Mouse (Mus musculus) stomach, postnatal 0 days (tissue): Measurements from ENCODE around the gene Mb. TPM values are rescaled to one million over a fixed set of nuclear protein-coding genes. Genes with fewer than 3 reads are reported as not detected.
A peak's percentile ranks its signal among the peaks of the same experiment; 100 is the strongest.

Experiments used
- ATAC-seq: fragments of 200-750 bp; cut with Nextera tagmentation; 2 replicates; pipeline ENCODE4 v1.8.0; 2017; ENCODE audit not compliant: low FRiP score, low TSS enrichment
- DNase-seq: peaks from one replicate; pipeline ENCODE4 v3.0.0-alpha.2; 2016; ENCODE audit warnings: low spot score
- H3K27ac ChIP-seq: fragments of 300-500 bp; sonication (generic); replicated peaks from 2 replicates; pipeline ENCODE4 v1.5.1; 2014; ENCODE audit warnings: mild to moderate bottlenecking, control low read depth
- H3K27me3 ChIP-seq: fragments of 300-500 bp; sonication (generic); 2 replicates; pipeline ENCODE4 v1.6.1; 2014; ENCODE audit warnings: low read length; ENCODE audit not compliant: control insufficient read depth, insufficient read depth
- H3K36me3 ChIP-seq: fragments of 300-500 bp; sonication (generic); 2 replicates; pipeline ENCODE4 v1.6.1; 2014; ENCODE audit warnings: low read length, mixed read lengths; ENCODE audit not compliant: control insufficient read depth, insufficient read depth
- H3K4me1 ChIP-seq: fragments of 300-500 bp; sonication (generic); replicated peaks from 2 replicates; pipeline ENCODE4 v1.6.1; 2014; ENCODE audit warnings: antibody characterized with exemption; ENCODE audit not compliant: control insufficient read depth, insufficient read depth
- H3K4me2 ChIP-seq: fragments of 300-500 bp; sonication (generic); replicated peaks from 2 replicates; pipeline ENCODE4 v1.6.1; 2014; ENCODE audit warnings: low read depth, mild to moderate bottlenecking, control low read depth, moderate library complexity
- H3K4me3 ChIP-seq: fragments of 300-500 bp; sonication (generic); 2 replicates; pipeline ENCODE4 v1.5.1; 2014; ENCODE audit warnings: low read depth, low read length, control low read depth
- H3K9ac ChIP-seq: fragments of 300-500 bp; sonication (generic); 2 replicates; pipeline ENCODE4 v1.6.1; 2014; ENCODE audit warnings: mild to moderate bottlenecking, low read length, control low read depth, mixed read lengths
- H3K9me3 ChIP-seq: fragments of 300-500 bp; sonication (generic); 2 replicates; pipeline ENCODE4 v1.6.1; 2016; ENCODE audit warnings: low read length; ENCODE audit not compliant: control insufficient read depth
- CTCF ChIP-seq: IDR thresholded peaks from 2 replicates; pipeline ENCODE4 v1.5.1; 2016; ENCODE audit warnings: antibody characterized with exemption, low read depth, mild to moderate bottlenecking, moderate library complexity
- EP300 ChIP-seq: optimal IDR thresholded peaks from 2 replicates; pipeline ENCODE3; 2016; ENCODE audit warnings: antibody characterized with exemption
- WGBS: fragments of 180-500 bp; shearing (Covaris S2); extraction: QIAGEN DNeasy Blood & Tissue Kit; methylation state at CpG from one replicate; pipeline ENCODE4 v1.1.7; 2014; 5-methylcytosine and 5-hydroxymethylcytosine counted together
- polyA plus RNA-seq: library from polyadenylated mRNA; unstranded; fragments of >200 nt; fragmentation: Nextera tagmentation; extraction: Ambion mirVana; gene quantifications from 2 replicates; pipeline ENCODE4 v1.2.1, GENCODE M21; 2015

Mb gene
- polyA plus RNA-seq, 1 experiment from 2014 or later: 1.1 TPM

DNA sequence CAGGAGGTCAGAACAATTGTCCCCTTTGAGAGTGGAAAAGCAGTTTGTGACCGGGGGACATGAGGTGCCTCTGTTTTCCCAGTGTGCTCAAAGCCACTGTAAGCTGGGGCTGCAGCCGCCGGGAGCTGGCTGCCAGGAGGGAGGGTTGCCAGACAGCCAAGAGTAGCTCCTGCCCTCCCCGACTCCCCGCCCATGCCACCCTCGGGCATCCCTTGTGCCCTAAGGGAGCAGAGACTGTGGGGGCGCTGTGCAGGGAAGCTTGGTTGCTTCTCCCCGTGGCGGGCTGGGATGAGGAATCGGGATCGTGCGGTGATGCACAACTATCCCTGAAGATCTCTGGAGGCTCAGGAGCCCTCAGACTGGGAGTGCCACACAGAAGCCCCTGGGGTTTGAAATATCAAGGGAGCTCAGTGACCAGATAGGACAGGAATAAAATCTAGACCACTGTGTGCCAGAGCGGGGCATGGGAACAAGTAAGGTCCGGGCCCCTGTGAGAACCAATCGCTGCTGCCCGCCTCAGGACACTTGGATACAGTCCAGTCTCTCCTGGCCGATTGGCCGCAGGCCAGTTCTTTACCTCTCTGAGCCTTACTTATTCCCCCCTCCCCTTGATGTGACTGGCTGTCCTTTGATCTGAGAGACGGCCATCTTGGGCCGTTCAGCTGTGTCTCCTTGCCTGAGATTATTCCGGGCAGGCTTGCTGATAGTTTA lies 51.4 kb downstream of the Mb start:
- H3K4me1 ChIP-seq: no peaks in the 10 kb centered on the region
- 0 out of 2 replicates have a peak overlapping the region, but pooled peaks have one; percentile 2 for H3K9ac ChIP-seq
- no peak overlapping the region for H3K4me2 ChIP-seq
- TF ChIP-seq CTCF (peak; percentile 46), EP300 (no peak)
- peak; percentile 38; the same call in 1 of the 2 replicates for ATAC-seq
- no peaks in the 10 kb centered on the region for H3K9me3 ChIP-seq
- H3K36me3 ChIP-seq: no peaks in the 10 kb centered on the region
- no peaks in the 10 kb centered on the region for H3K27me3 ChIP-seq
- WGBS: 45% methylated on average over 21 of the region's 21 CpGs
- H3K4me3 ChIP-seq: no peak overlapping the region
- no peak overlapping the region for H3K27ac ChIP-seq
- DNase-seq: peak; percentile 22

- no peaks in the 10 kb centered on the region for H3K9me3 ChIP-seq
These were observed 52.4 kb downstream of the Mb start for GRCm38 (mm10) chr15:76998048-76998447.

GRCm38 (mm10) chr15:76994413-76994812 lies 56.1 kb downstream of the Mb start:
- no peaks in the 10 kb centered on the region for H3K9me3 ChIP-seq
- no peaks in the 10 kb centered on the region for H3K4me1 ChIP-seq
- no peak for TF ChIP-seq CTCF
- no peak for TF ChIP-seq EP300
- DNase-seq (no peak), ATAC-seq (no peak)
- H3K27ac ChIP-seq: no peak overlapping the region
- no peak overlapping the region for H3K9ac ChIP-seq
- 50% methylated on average over 3 of the region's 3 CpGs for WGBS
- H3K4me2 ChIP-seq: no peak overlapping the region
- no peak overlapping the region for H3K4me3 ChIP-seq
- H3K36me3 ChIP-seq: no peaks in the 10 kb centered on the region
- no peaks in the 10 kb centered on the region for H3K27me3 ChIP-seq

More at GRCm38 (mm10) chr15:76998048-76998447, 52.4 kb downstream of the Mb start:
- Histone ChIP-seq H3K4me3 (no peak overlapping the region), H3K27ac (no peak overlapping the region), H3K36me3 (no peaks in the 10 kb centered on the region), H3K4me2 (no peak overlapping the region), H3K9ac (no peak overlapping the region), H3K4me1 (no peaks in the 10 kb centered on the region), H3K27me3 (no peaks in the 10 kb centered on the region)
- DNase-seq (no peak), ATAC-seq (no peak)
- TF ChIP-seq EP300: no peak
- no peak for TF ChIP-seq CTCF
- 62% methylated on average over 2 of the region's 2 CpGs for WGBS

- DNase-seq: peak; percentile 37
- H3K4me1 ChIP-seq: no peaks in the 10 kb centered on the region
- H3K4me3 ChIP-seq: peak overlapping the region; percentile 49
- peak overlapping the region; percentile 61 for H3K9ac ChIP-seq
- no peaks in the 10 kb centered on the region for H3K9me3 ChIP-seq
- ATAC-seq: peak; percentile 56; the same call in 1 of the 2 replicates
- H3K36me3 ChIP-seq: no peaks in the 10 kb centered on the region
- TF ChIP-seq CTCF (no peak), EP300 (no peak)
- 12% methylated on average over 21 of the region's 21 CpGs for whole genome bisulfite sequencing
- peak overlapping the region; percentile 65 for H3K4me2 ChIP-seq
- no peaks in the 10 kb centered on the region for H3K27me3 ChIP-seq
- no peak overlapping the region for H3K27ac ChIP-seq
These were observed 62.9 kb downstream of the Mb start for GRCm38 (mm10) chr15:76987542-76988094.

DNA sequence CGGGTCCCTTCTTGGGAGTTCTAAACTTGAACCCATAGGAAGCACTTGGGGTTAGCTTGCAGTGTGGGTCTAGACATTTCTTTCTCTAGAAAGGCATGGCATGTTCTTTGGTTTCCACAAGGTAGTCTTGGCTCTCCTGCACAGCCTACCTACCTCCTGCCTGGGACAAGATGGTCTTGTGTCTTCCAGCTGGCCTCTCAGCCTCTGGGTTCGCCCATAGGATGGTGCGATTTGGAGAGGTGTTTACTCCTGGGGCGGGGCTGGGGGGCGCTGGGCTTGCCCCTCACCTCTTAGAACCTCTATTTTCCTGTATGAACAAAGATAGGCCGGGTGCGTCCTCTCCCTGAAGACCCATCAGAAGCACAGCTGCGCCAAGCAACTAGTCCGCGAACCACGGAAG lies 63.3 kb downstream of the Mb start:
- no peak for ATAC-seq
- no peak for TF ChIP-seq CTCF
- TF ChIP-seq EP300: no peak
- H3K36me3 ChIP-seq: no peaks in the 10 kb centered on the region
- H3K4me3 ChIP-seq: peak overlapping the region; percentile 49
- H3K27ac ChIP-seq: no peak overlapping the region
- WGBS: 11% methylated on average over 11 of the region's 11 CpGs
- no peaks in the 10 kb centered on the region for H3K27me3 ChIP-seq
- no peaks in the 10 kb centered on the region for H3K9me3 ChIP-seq
- DNase-seq: no peak
- H3K9ac ChIP-seq: peak overlapping the region; percentile 61
- no peaks in the 10 kb centered on the region for H3K4me1 ChIP-seq
- H3K4me2 ChIP-seq: peak overlapping the region; percentile 65

DNA sequence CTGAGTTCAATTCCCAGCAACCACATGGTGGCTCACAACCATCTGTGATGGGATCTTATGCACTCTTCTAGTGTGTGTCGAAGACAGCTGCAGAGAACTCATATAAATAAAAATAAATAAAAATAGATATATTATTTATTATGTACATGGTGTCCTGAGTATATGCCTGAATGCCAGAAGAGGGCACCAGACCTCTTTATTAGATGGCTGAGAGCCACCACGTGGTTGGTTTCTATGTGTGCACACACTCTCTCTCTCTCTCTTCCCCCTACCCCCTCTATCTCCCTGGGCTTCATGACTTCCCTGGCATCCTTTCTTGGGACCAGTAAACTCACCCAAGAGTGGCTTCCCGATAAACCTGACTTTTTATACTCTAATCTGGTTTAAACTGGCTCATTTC lies 67.7 kb downstream of the Mb start:
- Histone ChIP-seq H3K4me1 (no peaks in the 10 kb centered on the region), H3K36me3 (no peaks in the 10 kb centered on the region), H3K9me3 (no peaks in the 10 kb centered on the region), H3K4me2 (no peak overlapping the region), H3K4me3 (no peak overlapping the region), H3K27ac (no peak overlapping the region), H3K9ac (no peak overlapping the region), H3K27me3 (no peaks in the 10 kb centered on the region)
- 49% methylated on average over 3 of the region's 3 CpGs for WGBS
- no peak for DNase-seq
- no peak for ATAC-seq
- TF ChIP-seq EP300 (no peak), CTCF (peak; percentile 64)
